Mouse (Mus musculus): Measurements from ENCODE around the gene Cdc6.

Gene Cdc6

DNA sequence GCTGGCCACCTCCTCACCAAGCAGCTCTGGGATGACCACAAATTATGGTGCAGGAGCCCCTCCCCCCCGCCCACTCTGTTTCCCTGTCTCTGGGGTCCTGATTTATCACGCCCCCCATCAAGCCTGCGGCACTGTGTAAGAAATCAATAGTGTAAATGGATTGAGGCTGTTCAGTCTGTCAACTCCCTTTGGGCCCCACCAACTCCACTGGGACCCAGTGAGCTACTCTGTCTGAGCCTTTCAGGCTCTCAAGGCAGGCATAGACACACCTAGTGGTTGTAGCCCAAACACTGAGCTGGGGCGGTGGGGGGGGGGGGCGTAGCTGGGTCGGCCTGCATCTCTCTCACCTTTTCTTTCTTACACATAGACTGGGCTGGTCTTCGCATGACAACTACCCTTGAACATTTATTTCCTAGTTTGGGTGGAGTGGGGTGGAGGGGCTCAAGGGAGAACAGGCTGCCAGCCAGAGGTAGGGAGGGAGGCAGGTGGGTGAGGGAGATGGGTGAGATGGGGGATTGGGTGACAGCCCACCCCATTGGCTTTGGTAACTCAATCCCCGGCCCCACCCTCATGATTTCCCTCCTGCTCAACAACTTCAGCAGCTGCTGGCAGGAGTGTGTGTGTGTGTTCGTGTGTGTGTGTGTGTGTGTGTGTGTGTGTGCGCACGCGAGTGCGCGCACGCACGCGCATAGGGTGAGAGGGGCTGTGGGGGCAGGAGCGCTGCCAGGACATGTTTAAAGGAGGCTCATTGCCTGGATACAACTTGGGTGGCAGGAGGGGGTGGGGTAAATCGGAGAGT lies 24.9 kb downstream of the Cdc6 start:
- peak; percentile 8 for DNase-seq

DNA sequence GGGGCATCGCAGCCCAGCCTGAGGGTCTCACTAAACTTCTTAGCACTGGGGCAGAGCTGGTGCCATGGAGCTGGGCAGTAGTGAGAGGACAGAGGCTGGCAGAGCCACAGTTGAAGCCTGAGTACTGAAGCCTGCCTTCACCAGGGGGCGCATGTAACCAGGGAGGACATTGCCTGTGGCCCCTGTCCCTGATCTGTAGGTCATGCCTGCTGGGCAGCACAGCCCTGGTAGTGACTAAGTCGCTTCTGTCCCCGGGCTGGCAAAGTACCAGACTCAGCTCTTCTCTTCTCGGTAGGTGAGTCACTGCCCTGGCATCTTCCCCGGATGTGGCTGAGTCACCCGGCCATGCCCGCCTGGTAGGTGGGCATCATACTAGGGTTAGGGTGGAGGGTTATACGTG lies 25.6 kb downstream of the Cdc6 start:
- peak; percentile 74 for DNase-seq

DNA sequence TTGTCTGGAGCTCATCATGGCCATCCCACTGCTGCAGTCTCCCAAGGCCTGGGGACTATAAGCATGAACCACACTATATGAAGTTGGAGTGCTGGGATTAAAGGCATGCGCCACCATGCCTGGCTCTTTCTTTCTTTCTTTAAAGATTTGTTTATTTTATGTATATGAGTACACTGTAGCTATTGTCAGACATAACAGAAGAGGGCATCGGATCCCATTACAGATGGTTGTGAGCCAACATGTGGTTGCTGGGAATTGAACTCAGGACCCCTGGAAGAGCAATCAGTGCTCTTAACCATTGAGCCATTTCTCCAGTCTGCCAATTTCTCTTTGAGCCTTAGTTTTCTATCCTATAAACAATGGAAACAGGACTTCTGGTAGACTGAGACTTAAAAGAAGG lies 26.2 kb downstream of the Cdc6 start:
- peak; percentile 8 for DNase-seq

DNA sequence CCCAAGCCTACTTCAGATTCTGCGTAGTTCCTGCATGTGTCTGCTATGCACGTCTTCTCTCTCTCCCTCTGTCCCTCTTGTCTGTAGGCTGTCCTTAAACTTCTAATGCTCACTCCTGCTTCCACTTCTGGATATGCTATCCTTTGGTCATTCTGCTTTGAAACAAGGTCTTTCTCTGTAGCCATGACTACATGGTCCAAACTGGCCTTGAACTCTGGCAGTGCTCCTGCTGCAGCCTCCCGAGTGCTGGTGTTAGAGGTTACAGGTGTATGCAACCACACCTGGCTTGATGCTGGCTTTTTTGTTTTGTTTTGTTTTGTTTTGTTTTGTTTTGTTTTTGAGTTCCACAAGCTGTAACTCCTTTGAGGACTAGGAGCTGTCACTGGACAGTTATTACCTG lies 26.8 kb downstream of the Cdc6 start:
- peak; percentile 19 for DNase-seq

DNA sequence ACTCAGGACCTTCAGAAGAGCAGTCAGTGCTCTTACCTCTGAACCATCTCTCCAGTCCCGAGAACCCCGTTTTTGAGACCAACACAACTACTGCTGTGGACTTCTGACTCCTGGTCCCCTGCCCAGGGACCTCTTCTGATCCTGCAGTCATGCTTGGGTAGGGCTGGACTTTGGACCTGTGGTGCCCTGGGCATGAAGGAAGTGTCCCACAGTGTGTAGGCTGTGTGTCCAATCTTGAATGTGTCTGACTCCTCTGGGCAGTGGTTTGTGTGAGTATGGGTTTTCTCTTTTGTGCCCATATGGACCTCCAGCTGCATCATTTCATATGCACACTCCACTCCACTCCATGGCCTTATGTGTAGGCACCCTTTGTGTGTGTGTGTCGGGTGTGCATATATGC lies 27.5 kb downstream of the Cdc6 start:
- peak; percentile 95 for DNase-seq

DNA sequence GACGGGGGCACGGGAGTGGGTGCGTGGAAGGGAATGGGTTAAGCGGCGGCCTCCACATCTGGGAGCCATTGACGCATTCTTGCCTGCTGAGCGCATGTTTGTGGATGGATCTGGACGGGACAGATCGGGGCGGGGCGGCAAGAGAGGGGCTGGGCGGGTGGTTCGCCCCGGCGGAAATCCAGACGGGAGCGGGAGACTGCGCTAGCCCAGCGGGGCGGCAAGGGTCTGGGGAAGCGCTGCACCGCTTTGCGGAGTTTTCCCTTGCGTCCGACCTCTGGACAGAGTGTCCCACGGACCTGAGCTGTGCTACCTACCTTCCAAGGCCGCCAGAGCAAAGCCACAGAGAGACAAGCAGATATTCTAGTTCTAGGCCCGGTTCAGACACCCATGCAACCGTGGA lies 28.6 kb downstream of the Cdc6 start:
- DNase-seq, result peak; percentile 75

DNA sequence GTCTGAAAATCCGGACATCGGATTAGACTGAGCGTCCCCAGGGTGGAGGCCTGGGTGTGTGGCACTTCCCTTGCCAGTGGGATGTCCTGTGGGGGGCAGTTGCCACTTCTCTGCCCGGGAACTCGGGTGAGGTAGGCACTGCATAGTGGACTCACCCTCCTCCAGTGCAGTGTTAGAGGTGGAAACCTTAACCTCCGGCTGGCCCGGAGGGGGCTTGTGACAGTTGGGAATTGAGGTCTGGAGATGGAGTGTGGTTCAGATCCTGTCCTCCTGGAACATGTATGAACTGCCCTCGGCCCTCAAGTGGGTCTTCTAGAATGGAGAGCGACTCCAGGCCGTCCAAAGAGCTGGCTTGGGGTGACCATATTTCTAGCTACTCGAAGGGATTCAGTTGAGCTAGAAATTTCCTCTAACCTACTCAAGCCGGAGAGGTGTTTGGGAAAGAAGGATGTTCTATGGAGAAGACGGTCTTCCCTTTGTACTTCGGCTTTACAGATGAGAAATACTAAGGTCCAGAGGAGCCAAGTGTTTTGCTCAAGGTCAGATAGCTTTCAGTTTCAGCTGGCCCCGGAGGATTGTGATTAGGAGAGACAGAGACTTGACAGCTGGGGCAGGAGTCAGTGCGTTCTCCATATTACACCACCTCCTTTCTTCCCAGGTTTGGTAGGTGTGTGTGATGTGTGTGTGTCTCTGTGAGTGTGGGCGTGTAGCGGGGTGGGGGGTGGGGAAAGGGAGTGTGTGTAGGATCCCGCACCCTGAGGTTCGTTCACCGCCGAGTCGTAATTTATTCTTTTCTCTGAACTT lies 29.2 kb downstream of the Cdc6 start:
- DNase-seq, result peak; percentile 66

DNA sequence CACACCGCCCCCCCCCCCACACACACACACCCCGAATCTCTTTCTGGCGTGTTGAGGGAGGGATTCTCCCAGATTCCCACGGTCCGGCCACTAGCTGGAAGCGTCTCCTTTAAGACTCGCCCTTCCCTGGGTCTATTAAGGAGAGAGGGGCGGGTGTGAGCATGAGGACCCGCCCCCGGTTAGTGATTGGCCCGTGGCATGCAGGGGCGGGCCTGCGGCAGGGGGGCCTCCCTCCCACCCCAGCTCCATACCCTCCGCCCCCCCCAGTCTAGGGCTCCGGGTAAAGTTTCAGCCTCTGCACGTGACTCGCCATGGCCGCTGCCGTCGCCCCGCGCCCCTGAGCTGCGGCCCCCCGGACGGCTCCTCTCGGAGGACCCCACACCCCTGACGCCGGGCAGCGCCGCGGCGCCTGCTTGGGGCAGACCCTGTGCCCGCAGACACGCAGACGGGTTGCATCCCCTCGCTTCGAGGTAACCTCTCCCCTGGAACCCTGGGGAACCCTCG lies 29.9 kb downstream of the Cdc6 start:
- peak; percentile 95 for DNase-seq

DNA sequence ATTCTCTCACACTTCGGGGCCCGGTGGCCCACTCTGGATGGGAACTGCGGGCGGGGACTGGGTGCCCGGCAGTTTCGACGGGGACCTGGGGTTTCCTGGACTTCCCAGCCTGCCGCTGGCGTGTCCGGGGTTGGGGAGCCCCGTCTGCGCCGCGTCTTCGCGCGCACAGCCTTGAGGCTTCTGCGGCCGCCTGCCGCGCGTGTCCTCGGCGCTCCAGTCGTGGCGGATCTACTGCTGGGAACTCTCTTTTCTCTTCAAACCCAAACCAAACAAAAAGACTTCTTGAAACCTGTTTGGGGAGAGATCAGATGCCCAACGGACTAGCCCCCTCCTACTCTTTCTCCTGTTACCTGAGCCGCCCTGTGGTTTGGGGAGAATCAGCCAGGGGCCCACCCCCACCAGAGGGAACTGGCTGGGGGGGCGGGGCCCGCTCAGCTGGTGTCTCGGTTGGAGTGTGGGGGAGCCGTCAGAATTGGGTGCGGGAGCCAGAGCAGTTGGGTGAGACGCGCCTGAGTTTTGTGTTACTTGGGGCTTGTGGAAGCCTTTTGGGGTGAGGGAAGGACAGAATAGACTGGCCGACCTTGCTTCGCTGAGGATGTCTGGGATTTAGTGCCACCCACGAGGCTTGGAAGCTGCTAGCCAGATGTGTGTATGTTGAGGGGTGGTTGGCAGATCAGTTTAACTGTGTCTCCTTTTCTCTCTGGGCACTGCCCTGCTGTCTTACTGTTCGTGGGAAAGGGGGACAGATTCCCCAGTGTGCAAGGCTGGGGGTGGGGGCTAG lies 30.5 kb downstream of the Cdc6 start:
- DNase-seq, result peak; percentile 74

DNA sequence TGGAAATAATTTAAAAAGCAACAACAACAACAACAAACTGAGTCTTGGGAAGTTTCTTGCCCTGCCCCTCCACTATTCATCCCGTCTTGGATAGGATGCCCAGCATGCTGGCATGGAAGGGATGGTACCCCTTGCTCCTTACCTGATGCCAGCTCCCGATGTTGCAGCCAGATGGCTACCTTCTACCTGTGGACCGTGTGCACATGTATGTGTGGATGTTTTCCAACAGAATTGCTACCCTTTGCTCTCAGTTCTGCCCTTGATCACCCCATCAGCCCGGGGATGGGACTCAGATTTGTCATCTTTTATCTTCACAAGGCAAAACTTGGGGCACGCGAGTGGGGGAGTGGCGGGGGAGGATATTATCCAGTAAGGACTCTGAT lies 31.1 kb downstream of the Cdc6 start:
- DNase-seq, result peak; percentile 30

DNA sequence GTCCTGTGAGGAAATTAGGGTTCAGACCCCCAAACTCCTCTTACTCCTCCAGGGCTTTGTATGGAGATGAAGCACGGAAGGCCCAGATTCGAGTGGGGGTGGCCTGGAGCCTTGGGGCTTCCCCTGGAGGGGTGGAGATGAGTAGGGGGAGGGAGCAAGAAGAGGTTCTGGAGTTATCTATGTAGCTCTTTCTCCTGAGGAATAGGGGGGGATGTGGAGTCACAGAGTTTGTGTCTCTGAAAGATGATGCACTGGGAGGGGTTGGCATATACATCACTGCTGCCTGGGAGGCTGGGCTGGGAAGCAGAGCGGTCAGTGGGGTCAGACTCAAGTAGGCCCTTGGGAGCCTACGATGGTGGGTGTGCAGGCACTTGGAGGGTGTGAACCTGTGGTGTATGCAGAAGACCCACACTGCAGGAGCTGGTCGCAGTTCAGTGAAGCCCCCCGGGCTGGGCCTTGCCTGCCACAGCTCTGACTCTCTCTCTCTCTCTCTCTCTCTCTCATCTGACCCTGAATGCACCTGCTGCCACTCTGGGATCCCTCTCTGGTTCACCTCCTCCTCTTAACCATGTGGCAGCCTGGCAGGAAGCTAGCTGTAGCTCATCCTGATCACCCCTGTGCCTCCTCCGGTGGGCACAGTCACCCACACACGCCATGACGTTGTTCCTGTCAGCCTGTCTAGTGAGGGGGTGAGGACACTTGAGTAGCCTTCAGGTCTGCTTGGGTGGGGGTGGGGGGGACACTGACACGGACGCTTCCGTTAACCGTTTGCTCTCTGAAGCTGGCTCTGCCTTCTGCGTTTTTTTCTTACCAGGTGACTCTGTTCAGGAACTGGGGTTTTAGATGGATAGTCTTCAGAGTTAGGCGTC lies 31.7 kb downstream of the Cdc6 start:
- peak; percentile 21 for DNase-seq

DNA sequence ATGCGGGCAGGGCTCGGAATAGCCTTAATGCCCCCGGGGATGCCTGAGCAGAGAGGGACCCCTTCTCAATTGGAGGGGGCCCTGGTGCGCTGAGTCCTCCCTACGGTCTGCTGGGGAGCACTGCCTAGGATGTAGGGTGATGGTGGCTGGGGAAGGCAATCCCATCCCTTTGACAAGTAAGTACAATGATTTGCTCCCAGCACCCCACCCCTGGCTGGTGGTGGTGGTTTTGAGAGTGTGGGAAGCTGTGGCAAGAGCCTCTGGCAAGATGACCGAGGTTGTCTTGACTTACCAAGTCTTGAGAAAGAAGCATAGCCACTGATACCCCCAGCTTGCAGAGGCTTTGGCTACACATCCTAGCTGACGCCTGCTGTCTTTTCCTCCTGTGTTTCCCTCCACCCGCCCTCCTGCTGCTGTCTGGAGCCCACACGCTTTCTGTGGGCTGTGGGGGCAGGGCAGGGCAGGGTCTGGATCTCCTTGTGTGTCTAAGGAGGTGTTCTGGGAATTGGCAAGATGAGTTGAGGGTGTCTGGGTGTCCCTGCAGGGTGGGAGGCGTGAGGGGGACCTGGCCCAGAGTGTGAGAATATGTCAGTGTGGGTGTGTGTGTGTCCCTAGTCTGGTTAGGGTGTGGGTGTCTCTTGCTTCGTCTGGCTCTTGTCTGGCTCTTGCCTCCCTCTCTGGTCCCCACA lies 32.5 kb downstream of the Cdc6 start:
- DNase-seq, result no peak

DNA sequence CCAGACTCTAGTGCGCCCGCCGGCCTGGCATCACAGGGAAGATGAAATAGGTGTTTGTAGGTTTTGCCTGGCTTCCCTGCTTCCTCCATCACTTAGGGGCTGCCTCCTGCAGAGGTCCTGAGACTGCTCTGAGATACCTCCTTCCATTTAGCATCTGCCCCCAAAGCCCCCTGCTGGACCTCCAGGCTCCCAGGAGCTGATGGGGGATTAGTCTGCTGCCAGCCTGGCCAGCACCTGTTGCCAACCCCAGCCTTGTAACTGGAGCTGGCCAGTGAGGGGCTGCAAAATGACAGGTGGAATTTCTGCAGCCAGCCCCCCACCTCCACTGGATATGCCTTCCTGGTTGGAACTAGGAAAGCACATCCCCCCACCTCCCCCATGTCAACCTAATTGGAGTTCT lies 33.2 kb downstream of the Cdc6 start:
- DNase-seq, result no peak

DNA sequence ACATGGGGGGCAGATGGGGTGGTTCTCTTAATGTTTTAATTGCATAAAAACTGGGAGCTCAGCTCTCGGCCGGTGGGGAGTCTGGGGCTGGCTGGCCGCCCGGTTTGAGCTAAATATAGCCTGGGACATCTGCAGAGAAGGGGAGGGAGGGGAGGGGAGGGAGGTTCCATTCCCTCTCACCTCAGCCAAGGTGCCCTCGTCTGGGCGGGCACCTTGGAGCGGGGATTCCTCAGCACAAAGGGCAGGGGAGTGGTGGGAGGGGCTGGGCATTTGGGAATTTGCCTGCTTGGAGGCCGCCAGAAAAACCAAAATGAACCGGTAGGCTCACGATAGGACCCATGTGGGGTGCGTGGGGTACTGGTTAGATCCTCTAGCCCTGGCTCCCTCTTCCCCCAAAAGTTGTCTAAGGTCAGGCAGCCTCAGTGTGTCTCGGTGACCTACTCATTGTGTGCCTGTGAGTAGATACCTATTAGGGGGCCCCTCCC lies 33.8 kb downstream of the Cdc6 start:
- DNase-seq, result peak; percentile 84

DNA sequence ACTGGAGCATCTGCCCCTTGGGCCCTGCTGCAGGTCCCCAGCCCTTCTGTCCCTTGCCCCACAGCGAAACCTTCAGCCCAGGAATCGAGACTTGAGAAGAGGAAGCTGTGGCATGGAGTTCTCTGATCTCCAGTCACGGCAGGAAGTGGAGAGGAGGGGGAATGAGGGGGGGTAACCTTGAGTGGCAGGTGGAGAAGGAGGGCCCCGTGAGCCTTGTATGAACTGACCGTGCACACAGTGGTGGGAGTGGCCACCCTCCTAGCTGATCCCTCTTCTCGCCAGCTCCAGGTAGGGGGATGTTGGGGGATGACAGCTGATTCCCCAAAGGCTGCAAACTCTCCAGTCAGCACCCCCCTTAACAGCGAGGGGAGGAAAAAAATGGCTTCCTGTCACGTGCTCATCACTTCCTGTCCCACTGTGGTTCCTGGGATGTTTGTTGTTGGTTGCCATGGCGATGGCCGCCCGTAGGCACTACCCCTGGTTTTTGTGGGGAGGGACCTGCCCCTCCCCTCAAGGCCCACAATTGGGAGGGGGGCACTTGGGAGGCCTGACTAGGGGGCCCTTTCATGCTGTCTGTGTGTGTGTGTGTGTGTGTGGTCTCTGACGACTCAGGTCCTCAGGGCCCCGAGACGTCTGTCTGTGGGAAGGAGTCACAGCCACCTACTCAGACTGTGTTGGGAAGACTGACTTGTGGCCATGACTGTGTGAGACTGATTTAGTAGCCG lies 34.4 kb downstream of the Cdc6 start:
- peak; percentile 90 for DNase-seq

DNA sequence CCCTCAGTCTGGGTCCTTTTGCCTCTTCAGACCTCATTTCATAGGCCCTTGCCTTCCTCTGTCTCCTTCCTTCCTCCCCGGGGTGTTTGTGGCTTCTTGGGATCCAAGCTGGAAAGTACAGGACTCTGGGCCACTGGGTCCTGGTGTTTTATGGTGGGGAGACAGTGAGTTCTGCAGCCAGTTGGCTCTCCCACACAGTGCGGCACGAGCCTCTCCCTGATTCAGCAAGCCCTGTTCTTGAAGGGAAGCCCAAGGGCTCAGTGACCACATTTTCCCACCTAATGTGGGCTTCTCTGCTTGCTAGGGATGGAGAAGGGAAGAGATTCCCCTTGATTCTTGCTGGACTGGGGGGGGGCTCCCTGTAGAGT lies 34.9 kb downstream of the Cdc6 start:
- no peak for DNase-seq

DNA sequence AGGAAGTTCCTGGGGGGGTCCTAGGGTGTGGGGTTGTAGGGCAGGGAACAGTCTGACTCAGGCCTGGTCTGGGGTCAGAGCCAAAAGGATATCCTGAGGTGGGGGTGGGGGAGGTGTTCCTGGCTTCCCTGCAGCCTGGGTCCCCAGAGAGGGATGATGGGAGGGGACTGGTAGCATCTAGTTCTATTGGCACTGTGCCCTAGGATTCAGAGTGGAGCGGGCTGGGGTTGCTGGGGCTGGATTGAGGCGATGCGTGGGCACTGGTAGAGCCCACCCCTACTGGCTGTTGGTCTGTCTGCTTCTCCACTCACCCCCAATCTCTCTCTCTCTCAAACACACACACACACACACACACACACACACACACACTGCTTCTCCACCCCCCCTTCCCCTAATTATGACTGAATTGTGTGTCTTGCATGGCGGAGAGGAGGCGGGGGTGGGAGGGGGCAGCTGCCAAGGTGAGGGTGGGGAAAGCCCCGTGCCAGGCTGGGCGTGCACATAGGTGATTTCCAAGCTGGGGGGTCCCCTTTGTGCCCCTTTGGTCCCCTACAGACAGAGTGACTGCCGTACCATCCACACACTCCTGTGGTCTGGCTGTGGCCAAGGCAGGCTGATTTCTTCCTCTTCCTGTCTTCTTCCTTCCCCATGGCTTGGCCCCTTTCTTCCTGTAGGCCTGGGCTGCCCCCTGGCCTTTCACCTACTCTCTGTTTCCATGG lies 35.5 kb downstream of the Cdc6 start:
- DNase-seq, result peak; percentile 76

DNA sequence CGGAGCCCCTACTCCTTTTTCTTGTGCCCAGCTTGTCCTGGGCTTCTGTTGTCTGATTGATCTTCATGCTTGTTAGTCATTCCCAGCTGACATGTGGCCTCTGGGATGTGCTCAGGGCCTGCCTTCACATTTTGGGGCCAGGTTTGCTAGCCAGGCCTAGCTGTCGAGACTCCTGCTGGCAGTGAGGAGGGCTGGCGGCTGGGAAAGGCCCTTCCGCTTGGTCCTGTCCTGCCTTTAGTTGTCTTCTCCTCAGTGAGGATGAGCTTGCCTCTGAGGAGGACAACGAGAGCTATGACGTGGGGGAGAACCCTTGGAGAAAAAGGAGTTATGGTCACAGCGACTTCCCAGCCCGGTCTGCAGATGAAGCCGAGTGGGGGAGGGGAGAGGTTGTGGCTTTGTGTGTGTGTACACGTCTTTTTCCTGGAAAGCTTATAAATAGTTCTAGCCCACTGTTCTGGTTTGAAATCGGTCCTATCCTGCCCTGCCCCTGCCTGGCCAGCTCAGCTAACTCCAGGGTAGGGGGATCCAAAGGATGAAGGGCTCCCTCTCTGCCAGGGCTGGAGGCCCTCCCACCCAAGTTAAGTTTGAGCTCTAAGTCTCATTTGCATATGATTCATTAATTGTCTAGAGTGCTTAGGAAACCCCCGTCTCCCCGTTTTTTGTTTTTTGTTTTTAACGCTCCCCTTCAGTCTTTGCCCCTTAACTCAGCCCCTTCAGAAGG lies 36.3 kb downstream of the Cdc6 start:
- DNase-seq, result no peak

DNA sequence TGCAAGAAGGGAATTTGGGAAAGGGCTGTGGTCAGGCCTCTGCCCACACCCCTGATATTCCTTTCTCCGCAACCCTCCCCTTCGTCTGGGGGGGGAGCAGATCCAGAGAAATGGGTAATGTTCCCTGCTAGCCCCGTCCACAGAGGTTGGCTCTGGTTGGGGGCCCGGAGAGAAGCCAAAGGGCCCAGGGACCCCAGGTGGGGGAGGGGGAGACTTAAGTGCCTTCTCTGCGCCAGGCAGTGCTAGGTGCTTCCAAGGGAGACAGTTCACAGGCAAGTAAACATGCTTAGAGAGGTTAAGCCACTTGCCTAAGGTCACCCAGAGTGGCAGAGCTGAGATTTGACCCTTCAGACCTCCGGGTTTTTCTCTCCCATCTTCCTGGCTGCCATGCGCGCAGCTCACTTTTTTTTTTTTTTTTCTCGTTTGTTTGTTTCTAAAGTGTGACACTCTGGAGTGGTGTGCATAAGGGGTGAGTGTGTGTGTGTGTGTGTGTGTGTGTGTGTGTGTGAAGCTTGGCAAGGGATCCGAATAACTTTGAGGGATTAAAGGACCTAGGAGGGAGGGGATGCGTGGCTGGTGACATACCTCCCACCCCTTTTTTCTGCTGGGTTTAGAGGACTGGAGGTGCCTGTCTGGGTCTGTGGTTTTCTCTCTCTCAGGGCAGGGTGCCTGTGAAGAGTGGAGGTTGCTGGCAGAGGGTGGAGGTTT lies 37.5 kb downstream of the Cdc6 start:
- DNase-seq, result no peak

All from kidney, adult 9 months (tissue).